Mouse (Mus musculus) liver, adult 2 months (tissue): ENCODE measurements around the gene Hnf4a. TPM values are rescaled to one million over a fixed set of nuclear protein-coding genes. Genes with fewer than 3 reads are reported as not detected.
A peak's percentile ranks its signal among the peaks of the same experiment; 100 is the strongest.
"Not testable (repeated sequence)": the region's sequence is repeated elsewhere in the genome, so short reads cannot be mapped to it uniquely, and the experiment has no call there.

Source experiments
- DNase-seq: peaks from one replicate; pipeline ENCODE4 v3.0.0-alpha.2; 2011; ENCODE audit warnings: low read depth, low spot score; ENCODE audit errors: extremely low read depth
- H3K27ac ChIP-seq: fragments of 200-500 bp; replicated peaks from 2 replicates; pipeline ENCODE4 v1.5.1; 2012; ENCODE audit warnings: low read depth, mild to moderate bottlenecking, control low read depth, inconsistent platforms, low read length; ENCODE audit not compliant: insufficient read depth
- H3K27me3 ChIP-seq: fragments of 200-500 bp; 2 replicates; pipeline ENCODE4 v1.6.1; 2012; ENCODE audit warnings: mild to moderate bottlenecking, moderate library complexity, low read length, inconsistent platforms; ENCODE audit not compliant: control insufficient read depth, insufficient read depth
- H3K36me3 ChIP-seq: fragments of 200-500 bp; 2 replicates; pipeline ENCODE4 v1.6.1; 2012; ENCODE audit warnings: low read length, inconsistent platforms; ENCODE audit not compliant: control insufficient read depth, insufficient read depth
- H3K4me1 ChIP-seq: fragments of 200-500 bp; 2 replicates; pipeline ENCODE4 v1.6.1; 2011; ENCODE audit warnings: low read length; ENCODE audit not compliant: control insufficient read depth, insufficient read depth
- H3K4me3 ChIP-seq: fragments of 200-500 bp; 2 replicates; pipeline ENCODE4 v1.5.1; 2011; ENCODE audit warnings: low read depth, mild to moderate bottlenecking, control low read depth, low read length, moderate library complexity; ENCODE audit not compliant: insufficient read depth
- H3K79me2 ChIP-seq: fragments of 200-500 bp; 2 replicates; pipeline ENCODE4 v1.6.1; 2012; ENCODE audit warnings: inconsistent platforms, mild to moderate bottlenecking, low read length, moderate library complexity; ENCODE audit not compliant: control insufficient read depth, insufficient read depth
- H3K9ac ChIP-seq: fragments of 200-500 bp; 2 replicates; pipeline ENCODE4 v1.6.1; 2012; ENCODE audit warnings: low read depth, mild to moderate bottlenecking, control low read depth, inconsistent platforms, low read length
- CTCF ChIP-seq: fragments of 200-500 bp; IDR thresholded peaks from 2 replicates; pipeline ENCODE4 v1.5.1; 2011; ENCODE audit warnings: low read depth, low read length, control low read depth
- POLR2A ChIP-seq: fragments of 200-500 bp; IDR thresholded peaks from 2 replicates; pipeline ENCODE4 v1.6.1; 2011; ENCODE audit warnings: low read length, control low read depth; ENCODE audit not compliant: insufficient read depth; ENCODE audit errors: extremely low read depth
- WGBS: fragments of 180-500 bp; shearing (Covaris S2); methylation state at CpG from one replicate; pipeline ENCODE4 v1.1.7; 2018; 5-methylcytosine and 5-hydroxymethylcytosine counted together
- polyA plus RNA-seq: library from polyadenylated mRNA; depleted of rRNA; stranded (reverse); fragments of >200 nt; gene quantifications from 2 replicates; pipeline ENCODE4 v1.2.3, GENCODE M21; 2012; rRNA removed
- total RNA-seq: library from RNA; depleted of rRNA; stranded (reverse); fragments of >200 nt; gene quantifications from 2 replicates; pipeline ENCODE4 v1.2.3, GENCODE M21; 2014; rRNA removed

Hnf4a gene
- total RNA-seq (164 and 213 TPM in 2 replicates), polyA plus RNA-seq (260 and 313 TPM in 2 replicates)

DNA sequence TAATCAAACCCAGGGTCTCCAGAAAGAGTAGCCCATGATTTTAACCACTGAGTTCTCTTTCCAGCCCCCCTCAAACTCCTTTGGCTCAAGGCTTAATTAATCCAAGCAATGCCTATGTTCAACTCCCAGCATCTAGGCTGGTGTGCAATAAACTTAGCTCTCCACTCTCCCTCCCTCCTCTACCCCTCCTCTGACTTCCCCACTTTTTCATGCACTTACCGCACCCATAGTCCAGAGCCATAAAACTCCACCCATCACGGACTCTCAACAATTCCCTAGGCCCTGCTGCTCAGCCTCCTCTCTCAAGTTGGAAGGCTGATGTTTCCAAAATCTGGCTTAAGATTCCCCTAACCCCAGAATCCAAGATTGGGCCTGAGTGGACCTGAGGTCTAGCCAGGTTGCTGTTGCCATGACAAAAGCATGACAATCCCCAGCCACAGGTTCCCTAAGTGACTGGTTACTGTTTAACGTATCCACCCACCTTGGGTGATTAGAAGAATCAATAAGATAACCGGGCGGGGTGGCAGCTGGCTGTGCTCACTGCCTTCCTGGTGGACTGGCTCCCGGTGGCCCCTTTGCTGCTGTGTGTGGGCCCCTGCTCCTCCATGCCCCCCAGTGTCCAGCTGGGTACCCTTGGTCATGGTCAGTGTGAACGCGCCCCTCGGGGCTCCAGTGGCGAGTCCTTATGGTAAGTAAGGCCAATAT is at the start of gene Hnf4a:
Gene Hnf4a (plus strand): TSS at position 509 of the 705 bp plus-strand sequence.
- DNase-seq, result peak; percentile 80
- TF ChIP-seq POLR2A, result no peak
- no peak for TF ChIP-seq CTCF
- Histone ChIP-seq H3K9ac (peak within 1 kb of the TSS; percentile 61), H3K27ac (peak within 1 kb of the TSS; percentile 38), H3K4me3 (peak within 1 kb of the TSS; percentile 45; the same call in 1 of the 2 replicates), H3K79me2 (no peaks in the 10 kb centered on the region), H3K27me3 (no peaks in the 10 kb centered on the region), H3K4me1 (peaks cover 10% of the 10 kb centered on the region), H3K36me3 (no peaks in the 10 kb centered on the region)
- WGBS, result 25% methylated on average over 10 of the region's 10 CpGs

- Histone ChIP-seq H3K36me3 (no peaks in the 10 kb centered on the region), H3K9ac (no peak overlapping the region), H3K4me3 (no peak overlapping the region), H3K79me2 (no peaks in the 10 kb centered on the region), H3K4me1 (no peaks in the 10 kb centered on the region), H3K27ac (no peak overlapping the region), H3K27me3 (no peaks in the 10 kb centered on the region)
- TF ChIP-seq CTCF (no peak), POLR2A (no peak)
- no peak for DNase-seq
- WGBS, result 35% methylated on average over 27 of the region's 27 CpGs
Measured at GRCm38 (mm10) chr2:163458539-163459265, 47.9 kb upstream of the Hnf4a start.

- no peaks in the 10 kb centered on the region for H3K4me1 ChIP-seq
- no peaks in the 10 kb centered on the region for H3K79me2 ChIP-seq
- H3K36me3 ChIP-seq, result no peaks in the 10 kb centered on the region
- no peak overlapping the region for H3K4me3 ChIP-seq
- TF ChIP-seq CTCF (no peak), POLR2A (no peak)
- no peaks in the 10 kb centered on the region for H3K27me3 ChIP-seq
- no peak for DNase-seq
- H3K9ac ChIP-seq, result no peak overlapping the region
- WGBS, result 37% methylated on average over 10 of the region's 10 CpGs
- no peak overlapping the region for H3K27ac ChIP-seq
Measured at GRCm38 (mm10) chr2:163459380-163459779, 47.2 kb upstream of the Hnf4a start.

DNA sequence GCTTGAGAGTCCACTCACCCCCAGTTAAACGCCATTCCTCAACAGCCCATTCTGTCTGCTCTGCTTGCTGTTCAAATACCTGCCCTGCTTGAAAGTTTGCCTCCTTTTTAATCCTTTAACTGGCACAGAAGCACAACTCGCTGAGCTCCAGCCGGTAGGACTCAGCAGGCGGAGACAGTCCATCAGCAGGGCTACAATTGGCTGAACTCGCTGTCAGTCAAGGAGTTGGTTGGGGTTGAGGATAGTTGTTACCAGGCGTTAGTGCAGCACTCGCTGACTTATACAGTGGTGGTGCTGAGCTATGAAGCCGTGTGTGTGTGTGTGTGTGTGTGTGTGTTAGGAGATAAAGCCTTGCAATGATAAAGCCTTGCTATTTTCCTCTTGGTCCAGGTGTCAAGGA is 46.0 kb upstream of the Hnf4a start:
- WGBS, result 89% methylated on average over 8 of the region's 8 CpGs
- DNase-seq, result no peak
- H3K4me1 ChIP-seq, result peaks cover 2% of the 10 kb centered on the region; the same call in 1 of the 2 replicates
- no peaks in the 10 kb centered on the region for H3K36me3 ChIP-seq
- no peak overlapping the region for H3K9ac ChIP-seq
- no peaks in the 10 kb centered on the region for H3K27me3 ChIP-seq
- no peaks in the 10 kb centered on the region for H3K79me2 ChIP-seq
- no peak for TF ChIP-seq CTCF
- no peak for TF ChIP-seq POLR2A
- H3K4me3 ChIP-seq, result no peak overlapping the region
- H3K27ac ChIP-seq, result no peak overlapping the region

DNA sequence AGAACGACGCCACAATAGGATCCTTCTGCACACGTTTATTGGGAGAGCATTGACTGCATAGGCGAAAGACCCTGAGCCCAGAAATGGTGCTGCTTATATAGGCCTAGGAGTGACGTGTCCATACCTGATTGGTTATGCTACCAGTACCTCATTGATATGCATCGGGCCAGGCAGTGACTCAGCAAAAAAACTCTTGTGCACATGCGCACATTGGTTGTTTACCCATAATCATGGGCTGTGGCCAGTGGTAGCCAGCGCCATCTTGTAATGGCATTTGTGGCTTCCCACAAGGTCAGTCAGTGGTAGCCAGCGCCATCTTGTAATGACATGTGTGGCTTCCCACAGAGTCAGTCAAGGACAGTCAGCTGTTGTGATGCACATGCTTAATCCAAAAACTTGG is 45.3 kb upstream of the Hnf4a start:
- not testable (repeated sequence) for H3K27me3 ChIP-seq, H3K79me2 ChIP-seq, DNase-seq, H3K9ac ChIP-seq, H3K4me3 ChIP-seq, H3K4me1 ChIP-seq, H3K27ac ChIP-seq, H3K36me3 ChIP-seq
- WGBS, result 93% methylated on average over 9 of the region's 9 CpGs

DNA sequence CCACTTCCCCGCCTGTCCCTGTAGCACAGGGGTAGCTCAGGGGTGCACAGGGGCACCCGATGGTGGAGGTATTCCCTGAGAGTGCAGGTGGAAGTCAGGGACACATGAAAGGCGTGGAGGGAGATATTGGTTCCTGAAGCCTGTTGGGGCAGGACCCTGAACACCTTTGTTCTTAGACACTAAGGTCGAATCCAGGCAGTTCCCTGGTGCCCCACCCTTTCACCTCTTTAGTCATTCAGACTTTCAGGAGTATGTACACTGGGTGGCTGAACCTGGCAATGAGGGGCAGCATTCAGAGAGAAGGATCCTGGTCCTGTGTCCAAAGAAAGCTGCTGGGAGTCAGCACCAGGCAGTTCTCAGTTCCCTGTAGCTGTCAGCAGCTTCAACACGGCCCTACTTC is 44.2 kb upstream of the Hnf4a start:
- H3K27ac ChIP-seq, result no peak overlapping the region
- no peak overlapping the region for H3K9ac ChIP-seq
- H3K36me3 ChIP-seq, result no peaks in the 10 kb centered on the region
- no peaks in the 10 kb centered on the region for H3K27me3 ChIP-seq
- H3K4me3 ChIP-seq, result no peak overlapping the region
- TF ChIP-seq POLR2A (no peak), CTCF (no peak)
- DNase-seq, result no peak
- H3K4me1 ChIP-seq, result peaks cover 2% of the 10 kb centered on the region; the same call in 1 of the 2 replicates
- 68% methylated on average over 5 of the region's 5 CpGs for WGBS
- H3K79me2 ChIP-seq, result no peaks in the 10 kb centered on the region
